Mouse (Mus musculus): ENCODE results near the gene Fank1. TPM values are rescaled to one million over a fixed set of nuclear protein-coding genes. Genes with fewer than 3 reads are reported as not detected.
"Not testable (repeated sequence)": the region's sequence is repeated elsewhere in the genome, so short reads cannot be mapped to it uniquely, and the experiment has no call there.

The Fank1 gene
- polyA plus RNA-seq, 2 experiments from 2014 or later: not detected

DNA sequence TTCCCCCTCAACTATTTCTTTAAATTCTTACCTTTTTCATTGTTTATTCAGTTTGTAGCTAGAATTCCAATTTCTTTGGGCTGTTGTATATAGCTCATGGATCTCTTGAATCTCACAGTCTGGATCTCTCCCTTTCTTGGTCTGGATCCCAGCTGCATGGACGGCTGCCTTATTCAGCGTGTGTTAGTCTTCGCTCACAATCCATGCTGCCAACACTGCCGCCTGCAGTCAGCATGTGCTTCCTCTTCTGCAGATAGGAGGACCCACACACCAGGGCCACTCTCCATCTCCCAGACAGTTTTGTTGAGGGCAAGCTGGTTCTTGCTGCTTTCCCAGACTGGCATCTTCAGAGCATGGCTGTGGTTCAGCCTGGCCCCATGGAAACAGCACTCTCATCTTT, 62.9 kb downstream of the Fank1 start:
- ATAC-seq: no peak

DNA sequence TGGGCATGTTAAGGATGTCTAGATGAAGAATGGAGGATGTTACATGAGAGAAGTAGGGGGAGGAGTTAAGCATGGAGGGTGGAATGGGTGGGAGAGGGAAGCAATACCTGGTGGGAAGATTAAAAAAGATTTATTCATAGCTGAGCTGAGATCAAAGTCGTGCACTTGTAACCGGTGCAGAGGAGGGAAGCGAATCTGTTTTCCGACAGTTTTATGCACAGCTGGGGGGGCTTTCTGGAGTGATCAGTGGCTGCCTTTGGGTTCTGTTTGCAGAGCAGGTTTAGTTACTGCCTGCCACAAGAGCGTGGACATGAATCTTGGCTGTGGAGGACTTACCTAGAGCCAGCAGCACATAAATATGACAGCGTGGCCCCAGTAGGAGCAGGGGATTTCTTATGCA, 65.4 kb downstream of the Fank1 start:
- ATAC-seq: no peak

DNA sequence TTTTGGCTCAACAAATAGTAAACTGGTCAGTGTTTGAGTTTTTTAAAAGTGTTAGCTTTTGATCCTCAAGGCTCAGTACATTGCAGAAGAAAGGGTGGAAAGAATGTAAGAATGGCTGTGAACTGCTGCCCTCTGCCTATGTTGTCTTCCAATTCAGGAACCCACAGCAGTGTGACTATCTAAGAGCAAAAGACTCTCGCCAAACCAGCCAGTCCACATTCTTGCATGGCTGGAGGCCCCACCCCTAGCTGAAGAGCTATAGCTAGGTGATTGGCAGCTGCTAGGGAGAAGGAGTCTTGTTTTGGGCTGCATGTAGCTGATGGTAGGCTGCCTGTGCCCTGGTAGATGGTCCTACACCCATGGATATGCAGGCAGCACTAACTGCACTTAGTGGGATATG, 70.5 kb downstream of the Fank1 start:
- no peak for ATAC-seq

DNA sequence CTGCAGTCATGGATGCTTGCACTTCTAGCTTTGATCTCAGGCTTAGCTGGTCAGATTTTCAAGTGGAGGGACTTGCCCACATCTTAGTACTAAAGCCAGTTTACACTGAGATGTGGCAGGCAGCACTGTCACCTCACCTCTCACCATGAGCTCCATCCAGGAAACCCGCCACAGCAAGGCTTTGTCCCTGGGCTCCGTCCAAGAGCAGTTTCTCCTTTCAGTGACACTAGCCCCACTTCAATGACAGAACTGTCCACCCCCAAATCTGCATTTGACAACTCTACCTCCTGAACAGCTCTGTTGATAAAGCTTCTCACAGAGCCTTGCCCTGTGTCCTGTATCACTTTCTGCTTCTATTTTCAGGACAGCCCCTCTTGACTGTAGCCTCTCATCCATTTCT, 71.5 kb downstream of the Fank1 start:
- no peak for ATAC-seq

DNA sequence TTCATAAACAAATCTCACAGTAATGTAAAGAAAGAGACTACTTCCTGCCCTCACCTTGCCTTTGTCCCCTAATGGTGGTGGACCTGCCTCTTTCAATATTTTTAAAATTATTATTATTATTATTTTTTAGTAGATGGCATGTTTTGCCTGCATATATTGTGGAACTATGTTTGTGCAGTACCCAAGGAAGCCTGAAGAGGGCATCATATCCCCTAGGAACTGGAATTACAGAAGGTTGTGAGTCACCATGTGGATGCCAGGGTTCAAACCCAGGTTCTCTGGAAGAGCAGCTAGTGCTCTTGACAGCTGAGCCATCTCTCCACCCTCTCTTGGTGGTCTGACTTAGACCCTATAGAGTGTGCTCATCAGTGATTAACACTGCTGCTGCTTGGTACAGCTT, 74.1 kb downstream of the Fank1 start:
- no peak for ATAC-seq

DNA sequence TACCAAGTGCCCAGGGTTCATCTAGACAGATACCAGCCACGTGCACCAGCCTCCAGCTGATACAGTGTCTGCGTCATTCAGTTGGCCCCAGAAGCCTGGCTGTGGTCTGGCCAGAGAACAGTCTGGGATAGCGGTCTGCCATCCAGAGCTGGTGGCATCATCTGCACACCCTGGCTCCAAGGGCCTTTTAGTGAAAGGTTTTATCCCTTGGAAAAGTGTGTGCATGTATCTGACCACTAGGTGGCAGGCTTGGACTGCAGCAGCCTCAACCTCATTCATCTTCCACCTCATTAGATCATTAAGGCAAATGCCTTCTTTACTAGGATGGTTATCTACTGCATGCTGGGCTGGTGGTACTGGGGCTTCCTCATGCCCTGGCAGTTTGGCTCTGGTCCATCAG, 79.6 kb downstream of the Fank1 start:
- ATAC-seq: no peak

DNA sequence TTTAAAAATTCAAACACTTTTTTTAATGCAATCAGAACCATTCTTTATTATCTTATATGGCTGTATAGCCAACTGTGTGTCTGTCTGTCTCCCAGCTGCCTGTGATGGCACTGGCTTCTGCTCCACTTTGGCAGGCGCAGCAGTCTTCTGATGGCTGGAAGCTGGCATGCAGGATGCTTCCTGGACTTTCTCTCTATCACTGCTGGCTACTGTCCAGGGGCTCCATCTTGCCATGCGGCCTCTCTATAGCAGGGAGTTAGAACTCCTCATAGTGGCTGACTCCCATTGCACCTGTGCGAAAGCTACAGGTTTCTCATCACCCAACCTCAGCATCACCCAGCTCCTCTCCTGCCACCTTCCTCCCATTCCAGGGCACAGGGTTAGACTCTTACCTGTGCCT, 81.8 kb downstream of the Fank1 start:
- no peak for ATAC-seq

DNA sequence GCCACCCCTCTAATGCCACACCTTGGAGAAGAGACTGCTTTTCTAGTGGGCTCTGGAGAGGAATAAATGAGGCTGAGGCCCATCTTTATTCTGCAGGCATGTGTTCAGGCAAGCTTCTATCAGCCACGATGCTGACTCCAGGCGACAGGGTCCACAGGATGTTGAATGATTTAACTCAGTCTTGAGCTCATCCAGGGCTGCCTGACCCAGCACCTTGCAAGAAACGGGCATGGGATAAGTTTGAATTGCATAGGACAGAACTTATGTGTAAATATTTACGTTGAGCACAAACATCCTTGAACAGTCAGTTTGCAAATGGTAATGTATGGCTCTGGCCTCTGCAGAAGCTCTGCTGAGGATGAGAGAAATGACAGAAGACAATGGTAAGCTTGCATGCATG, 82.9 kb downstream of the Fank1 start:
- ATAC-seq: no peak

DNA sequence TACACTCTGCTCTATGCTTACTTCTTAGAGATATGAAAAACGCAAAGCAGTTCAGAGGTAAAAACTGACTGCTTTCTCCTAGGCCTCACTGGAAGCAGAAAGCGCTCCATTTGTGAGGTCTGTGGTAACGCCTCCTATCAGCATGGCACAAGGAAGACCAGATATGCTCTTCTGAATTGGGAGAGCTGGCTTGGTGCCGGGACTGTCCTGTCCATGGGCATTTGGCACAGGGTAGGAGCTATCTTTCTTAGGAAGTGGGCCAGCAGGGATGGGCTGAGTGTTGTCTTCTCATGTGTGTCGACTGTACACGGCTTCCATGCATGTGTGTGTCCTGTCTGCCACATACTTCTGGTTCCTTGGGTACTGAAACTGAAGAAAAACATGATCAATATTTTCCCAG, 85.6 kb downstream of the Fank1 start:
- ATAC-seq: no peak

DNA sequence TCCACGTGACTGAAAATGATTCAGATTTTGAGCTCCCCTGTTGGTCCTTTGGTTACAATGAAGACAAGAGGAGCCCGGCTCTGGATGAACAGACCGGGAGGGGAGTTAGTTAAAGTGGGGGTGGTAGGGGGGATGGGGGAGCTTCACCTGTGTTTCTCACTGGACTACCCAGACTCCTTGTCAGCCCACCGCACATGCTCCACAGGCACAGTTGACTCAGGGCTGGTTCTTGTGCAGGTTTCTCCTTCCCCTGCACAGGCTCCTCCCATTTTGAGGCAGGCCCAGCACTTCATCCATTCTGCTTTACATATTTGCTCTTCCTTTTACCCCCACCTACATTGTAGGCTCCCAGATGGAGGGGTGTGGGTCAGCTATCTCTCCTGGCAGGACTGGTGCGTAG, 86.1 kb downstream of the Fank1 start:
- ATAC-seq: no peak

DNA sequence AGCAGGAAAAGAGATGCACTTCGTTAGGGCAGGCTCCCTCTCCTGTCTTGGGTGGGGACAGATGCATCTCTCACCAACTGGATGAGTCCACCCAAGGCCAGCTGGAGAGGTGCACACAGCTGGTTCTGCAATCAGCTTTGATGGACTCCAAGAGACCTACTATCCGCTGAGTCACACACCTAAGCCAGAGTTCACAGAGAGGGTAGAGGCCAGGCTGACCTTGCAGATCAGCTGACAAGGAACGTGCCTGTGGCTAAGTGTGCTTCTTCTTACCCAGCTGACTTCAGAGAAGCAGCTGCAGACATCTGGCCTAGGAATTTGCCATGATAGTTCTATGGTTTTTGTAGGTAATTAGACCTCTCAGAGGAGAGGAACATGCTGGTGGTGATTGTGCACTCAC, 86.5 kb downstream of the Fank1 start:
- no peak for ATAC-seq

DNA sequence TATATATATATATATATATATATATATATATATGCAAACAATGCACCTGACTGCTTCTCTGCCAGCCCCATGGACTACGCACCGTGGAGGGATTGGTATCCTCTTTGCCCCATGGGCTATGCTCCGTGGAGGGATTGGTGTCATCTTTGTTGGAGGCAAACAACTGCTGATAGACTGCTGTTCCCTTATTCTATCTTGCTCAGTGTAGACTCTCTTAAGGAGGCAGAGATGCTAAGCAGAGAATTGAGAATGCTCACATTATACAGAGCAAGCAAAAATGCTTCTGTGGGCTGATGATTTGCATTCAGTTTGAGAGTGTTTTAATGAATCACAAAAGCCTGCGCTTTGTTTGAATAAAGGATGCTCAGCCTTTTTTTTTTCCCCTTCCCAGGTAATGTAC, 87.0 kb downstream of the Fank1 start:
- ATAC-seq: no peak

DNA sequence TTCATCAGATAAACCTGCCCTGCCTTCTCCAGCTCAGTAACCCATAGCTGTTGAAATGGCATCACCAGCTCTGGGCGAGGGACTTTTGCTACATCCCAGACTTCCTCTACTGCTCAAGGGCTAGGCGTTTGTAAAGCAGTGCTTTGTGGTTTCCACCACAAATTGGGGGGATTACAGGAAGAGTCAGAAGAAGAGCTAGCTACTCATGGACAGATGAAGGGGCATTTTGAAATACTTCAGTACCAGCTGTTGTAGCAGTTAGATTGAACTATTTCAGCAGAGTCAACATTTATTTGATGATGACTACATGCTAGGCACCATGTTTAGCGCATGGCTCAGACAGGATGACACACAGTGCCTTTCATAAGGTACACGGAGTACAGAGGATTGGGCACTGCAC, 93.6 kb downstream of the Fank1 start:
- ATAC-seq: no peak

DNA sequence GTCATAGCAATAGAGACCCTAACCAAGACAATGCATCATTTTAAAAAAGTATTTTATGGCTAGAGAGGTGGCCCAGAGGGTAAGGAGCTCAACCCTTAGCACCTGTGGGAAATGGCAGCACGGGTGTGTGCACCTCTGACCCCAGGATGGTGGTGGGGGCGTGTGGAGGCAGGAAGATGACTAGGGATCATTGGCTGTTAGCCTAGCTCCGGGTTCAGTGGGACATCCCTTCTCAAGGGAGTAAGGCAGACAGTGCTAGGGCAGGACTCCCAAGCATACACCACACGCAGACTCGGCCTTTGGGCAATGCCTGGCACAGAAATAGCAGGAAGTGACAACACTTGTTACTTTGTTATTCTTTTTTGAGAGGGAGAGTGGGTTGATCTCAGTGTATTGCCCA, 96.0 kb downstream of the Fank1 start:
- ATAC-seq: no peak

DNA sequence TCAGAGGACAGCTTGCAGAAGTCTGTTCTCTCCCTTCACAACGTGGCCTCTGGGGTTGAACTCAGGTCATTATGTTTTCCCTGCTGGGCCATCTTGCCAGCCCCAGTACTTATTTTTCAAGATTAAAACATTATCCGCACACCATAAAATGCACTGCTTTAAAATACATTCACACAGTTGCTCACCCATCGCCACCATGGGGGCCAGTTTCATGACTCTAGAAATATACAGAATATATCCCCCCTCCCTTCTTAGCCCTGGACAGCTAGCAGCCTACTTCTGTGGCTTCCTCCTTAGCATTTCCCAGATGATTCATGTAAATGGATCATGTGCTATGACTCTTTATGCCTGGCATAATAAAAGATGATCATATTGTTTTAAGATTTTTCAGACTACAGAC, 99.5 kb downstream of the Fank1 start:
- ATAC-seq: no peak

DNA sequence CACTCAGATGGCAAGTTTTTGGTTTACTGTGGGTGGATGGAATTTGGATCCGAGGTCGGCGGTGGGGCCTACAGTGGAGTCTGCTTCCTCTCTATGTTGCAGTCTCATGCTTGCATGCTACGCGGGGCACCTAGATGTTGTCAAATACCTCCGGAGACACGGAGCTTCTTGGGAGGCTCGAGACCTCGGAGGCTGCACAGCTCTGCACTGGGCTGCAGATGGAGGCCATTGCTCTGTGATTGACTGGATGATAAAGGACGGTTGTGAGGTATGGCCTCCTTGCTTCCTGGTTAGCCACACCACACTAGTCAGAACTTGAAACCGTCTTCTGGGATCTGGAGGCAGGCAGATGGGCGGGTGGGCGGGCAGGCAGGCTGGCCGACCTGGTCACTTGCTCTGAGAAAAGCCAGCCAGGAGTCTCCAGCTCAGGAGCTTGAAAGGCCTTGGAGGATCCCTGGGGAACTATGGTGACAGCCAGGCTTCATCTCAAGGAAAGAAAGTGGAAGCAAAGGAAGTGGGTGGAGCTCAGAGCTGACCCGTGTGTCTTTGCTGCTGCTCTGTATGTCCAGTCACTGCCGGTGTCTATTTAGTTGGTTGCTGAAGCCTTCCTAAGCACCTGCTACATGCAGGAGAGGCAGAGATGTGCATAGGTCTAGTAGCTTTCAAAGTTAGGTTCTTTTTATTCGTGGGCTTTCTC, 100.1 kb downstream of the Fank1 start:
- ATAC-seq: no peak

DNA sequence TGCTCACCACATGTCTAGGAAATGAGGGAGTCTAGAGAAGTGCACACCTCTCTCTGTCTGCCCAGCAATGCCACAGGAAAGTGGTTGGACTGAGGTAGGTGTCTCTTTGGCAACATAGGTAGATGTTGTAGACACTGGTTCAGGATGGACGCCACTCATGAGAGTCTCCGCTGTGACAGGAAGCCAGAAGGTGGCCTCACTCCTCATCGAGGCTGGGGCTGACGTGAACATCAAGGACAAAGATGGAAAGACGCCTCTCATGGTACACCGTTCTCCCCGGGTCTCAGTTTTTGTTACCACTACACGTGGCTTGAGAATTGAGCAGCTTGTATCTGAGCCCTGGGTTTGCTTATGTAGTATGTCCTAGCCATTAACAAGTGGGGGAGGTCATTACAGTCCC, 103.1 kb downstream of the Fank1 start:
- ATAC-seq: no peak

DNA sequence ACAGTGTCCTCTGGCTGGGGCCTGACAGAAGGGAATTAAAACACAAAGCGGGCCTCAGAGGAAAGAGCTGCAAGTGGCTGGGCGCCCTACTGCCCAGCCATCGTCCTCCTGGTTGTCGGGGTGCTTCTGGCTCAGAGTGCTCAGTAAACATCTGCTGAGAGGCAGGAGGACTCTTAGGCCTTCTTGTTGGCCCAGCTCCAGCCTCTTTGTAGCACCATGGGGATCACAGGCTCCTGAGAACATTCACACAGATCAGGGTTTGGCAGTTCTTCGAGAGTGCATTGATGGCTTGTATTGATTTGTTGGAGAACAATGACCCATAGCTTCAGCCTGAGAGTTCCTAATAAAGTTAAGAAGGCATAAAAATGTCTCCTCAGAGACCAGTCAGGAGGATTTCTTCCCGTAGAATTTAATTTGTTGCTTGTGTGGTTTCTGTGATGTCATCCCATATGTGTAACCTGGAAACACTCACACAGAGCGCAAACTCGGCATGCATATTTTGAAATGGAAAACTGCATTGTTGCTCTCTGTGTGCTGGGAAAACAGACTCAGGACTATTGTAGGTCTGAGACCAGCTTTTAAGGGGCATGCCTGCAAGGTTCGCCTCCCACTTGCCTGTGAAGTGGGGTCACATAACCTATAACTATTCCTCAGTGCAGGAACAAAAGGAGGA, 108.2 kb downstream of the Fank1 start:
- ATAC-seq: not testable (repeated sequence)

DNA sequence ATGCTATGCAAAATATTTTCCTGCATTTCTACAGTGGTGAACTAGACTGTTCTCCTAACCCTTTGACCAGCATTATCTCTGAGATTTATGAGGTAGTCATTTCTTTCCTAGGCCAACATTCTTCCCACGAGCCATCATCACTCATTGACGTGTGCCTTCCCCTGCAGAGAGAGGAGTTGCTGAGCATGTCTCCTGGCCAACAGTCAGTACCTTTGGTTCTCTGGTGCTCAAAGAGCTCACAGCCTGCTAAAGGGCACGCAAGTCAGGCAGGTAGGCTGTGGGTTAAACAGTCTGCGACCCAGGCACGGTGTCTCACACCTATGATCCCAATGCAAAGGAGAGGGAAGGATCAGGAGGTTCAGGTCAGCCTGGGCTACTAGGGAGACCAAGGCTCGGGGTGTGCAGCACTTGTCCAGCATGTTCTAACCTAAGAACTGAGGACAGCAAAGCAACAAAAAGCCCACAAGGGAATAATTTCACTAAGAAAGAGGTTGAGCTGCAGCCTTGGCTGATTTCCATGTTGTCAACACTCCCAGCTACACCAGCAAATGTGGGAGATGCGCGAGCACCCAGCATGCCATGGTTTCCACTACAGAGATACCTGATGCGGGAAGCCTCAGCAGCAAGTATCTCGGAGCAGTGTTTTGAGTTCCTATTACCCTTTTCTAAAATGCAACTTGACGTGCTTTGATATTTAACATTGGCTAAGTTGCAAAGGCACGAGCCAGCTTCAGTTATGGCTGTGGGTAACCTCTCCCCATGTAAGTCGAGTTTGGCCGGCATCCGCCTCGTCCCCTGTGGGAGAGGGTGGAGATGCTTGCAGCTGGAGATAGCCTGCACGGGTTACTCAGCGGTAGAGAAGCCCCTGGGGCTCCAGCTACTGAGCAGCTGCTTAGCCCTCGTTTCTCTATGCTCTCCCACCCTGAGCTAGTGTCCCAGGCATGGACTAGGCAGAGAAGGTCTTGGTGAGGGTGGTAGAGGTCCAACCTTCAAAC, 112.6 kb downstream of the Fank1 start:
- no peak for ATAC-seq

DNA sequence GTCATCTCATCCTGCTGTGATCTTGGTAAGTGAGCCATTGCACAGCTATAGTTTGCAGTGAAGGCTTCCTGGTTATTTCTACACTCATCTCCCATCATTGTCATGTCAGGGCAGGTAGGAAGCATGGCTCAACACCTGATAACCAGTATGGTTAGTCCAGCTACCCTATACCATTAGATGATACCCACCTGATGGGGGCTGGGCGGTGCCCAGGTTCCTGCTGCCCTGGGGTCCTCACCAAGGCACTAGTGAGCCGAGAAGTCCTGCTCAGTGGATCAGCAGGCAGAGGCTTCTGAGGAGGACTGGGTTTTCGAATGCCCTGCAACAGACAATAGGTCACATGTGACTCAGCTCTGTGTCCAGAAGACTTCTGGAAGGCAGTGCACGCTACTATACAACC, 113.3 kb downstream of the Fank1 start:
- ATAC-seq: no peak

DNA sequence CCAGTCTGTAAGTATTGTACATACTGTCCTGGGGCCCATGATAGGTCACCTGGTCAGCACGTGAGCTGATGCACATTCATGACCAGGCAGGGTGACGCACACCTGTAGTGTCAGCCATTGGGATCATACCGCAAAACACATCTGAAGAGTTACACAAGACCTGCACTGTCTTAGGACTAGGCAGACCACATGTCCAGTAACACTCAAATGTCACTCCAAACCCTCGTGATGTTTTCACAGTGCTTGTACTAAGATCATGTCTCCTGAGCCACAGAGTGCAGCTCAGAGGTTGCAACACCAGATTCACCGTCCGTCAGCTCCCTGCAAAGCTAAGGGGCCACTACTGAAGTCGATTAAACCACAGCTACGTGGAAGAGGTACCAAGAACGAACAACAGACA, 114.6 kb downstream of the Fank1 start:
- no peak for ATAC-seq

DNA sequence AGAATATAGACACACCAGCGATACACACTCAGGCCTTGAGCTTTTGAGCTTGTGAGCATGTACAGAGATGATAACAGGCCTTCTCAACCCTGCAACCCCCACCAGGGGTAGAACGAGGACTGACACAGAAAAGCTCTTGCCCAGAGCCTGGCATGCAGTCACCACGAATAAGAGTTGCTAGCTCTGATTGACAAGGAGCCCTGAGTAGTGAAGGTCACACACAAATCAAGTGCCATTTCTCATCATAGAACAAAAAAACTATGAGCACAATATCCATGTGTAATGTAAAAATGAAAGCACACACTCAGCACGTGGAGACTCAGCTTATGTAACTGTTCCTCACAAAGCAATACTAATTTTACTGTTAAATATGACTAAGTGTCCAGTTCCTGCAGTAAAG, 115.1 kb downstream of the Fank1 start:
- ATAC-seq: no peak

DNA sequence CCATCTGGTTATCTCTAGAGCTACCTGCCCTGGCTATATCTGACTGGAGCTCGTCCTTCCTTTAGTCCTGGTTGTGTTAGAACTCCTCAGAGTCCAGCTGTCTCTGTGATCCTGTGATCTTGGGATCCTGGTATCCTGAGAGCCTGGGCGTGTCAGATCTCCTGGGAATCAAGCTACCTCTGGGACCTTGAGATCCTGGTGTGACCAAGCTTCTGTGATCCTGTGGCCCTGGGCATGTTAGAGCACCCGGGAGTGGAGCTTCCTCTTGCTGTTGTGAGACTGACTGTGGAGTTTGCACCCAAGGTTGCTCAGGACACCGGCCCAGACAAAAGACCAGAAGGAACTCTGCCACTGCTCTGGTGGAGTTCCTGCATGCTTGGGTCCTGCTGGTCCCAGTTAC, 122.7 kb downstream of the Fank1 start:
- no peak for ATAC-seq

DNA sequence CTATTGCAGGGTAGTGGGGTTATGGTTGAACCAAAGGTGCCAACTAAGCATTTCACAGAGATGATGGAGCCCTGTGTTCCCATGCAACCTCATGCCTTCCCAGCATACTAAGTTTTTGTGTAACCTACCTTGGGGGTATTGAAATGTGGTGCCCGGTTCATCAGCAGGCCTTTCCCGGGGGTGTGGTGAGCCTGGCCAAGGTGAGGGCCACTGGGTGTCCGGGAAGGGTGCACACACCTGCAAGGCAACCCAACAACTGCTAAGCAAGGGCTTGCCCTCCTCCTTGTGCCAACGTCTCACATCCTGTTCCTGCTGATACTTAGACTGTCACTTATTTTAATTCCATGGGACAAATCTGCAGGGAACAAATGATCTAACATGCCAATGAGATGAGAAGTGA, 132.3 kb downstream of the Fank1 start:
- ATAC-seq: no peak
